Mouse (Mus musculus) kidney, embryonic 14.5 days (tissue): Measurements from ENCODE around the gene A330070K13Rik. TPM values are rescaled to one million over a fixed set of nuclear protein-coding genes. Genes with fewer than 3 reads are reported as not detected.

Experiments used
- ATAC-seq: fragments of 200-750 bp; cut with Nextera tagmentation; 2 replicates; pipeline ENCODE4 v1.8.0; 2017; ENCODE audit warnings: moderate number of reproducible peaks, mild to moderate bottlenecking, moderate TSS enrichment, moderate library complexity; ENCODE audit not compliant: low FRiP score, low TSS enrichment
- H3K27ac ChIP-seq: fragments of 300-500 bp; sonication (generic); 2 replicates; pipeline ENCODE4 v1.5.1; 2014; ENCODE audit warnings: low read depth, mild to moderate bottlenecking, low read length, moderate library complexity, mixed read lengths
- H3K27me3 ChIP-seq: fragments of 300-500 bp; sonication (generic); 2 replicates; pipeline ENCODE4 v1.6.1; 2014; ENCODE audit warnings: mild to moderate bottlenecking, low read length; ENCODE audit not compliant: control insufficient read depth, insufficient read depth
- H3K36me3 ChIP-seq: fragments of 300-500 bp; sonication (generic); 2 replicates; pipeline ENCODE4 v1.6.1; 2014; ENCODE audit warnings: low read length, mixed read lengths; ENCODE audit not compliant: control insufficient read depth, insufficient read depth
- H3K4me1 ChIP-seq: fragments of 300-500 bp; sonication (generic); 2 replicates; pipeline ENCODE4 v1.6.1; 2014; ENCODE audit warnings: low read length, mixed read lengths; ENCODE audit not compliant: control insufficient read depth, insufficient read depth
- H3K4me2 ChIP-seq: fragments of 300-500 bp; sonication (generic); replicated peaks from 2 replicates; pipeline ENCODE4 v1.6.1; 2014; ENCODE audit warnings: low read depth, mild to moderate bottlenecking, low read length
- H3K4me3 ChIP-seq: fragments of 300-500 bp; sonication (generic); 2 replicates; pipeline ENCODE4 v1.5.1; 2014; ENCODE audit warnings: mild to moderate bottlenecking, low read length
- H3K9ac ChIP-seq: fragments of 300-500 bp; sonication (generic); 2 replicates; pipeline ENCODE4 v1.6.1; 2014; ENCODE audit warnings: low read depth, mild to moderate bottlenecking, low read length, moderate library complexity
- H3K9me3 ChIP-seq: fragments of 300-500 bp; sonication (generic); 2 replicates; pipeline ENCODE4 v1.6.1; 2016; ENCODE audit warnings: low read length; ENCODE audit not compliant: control insufficient read depth
- WGBS: fragments of 180-500 bp; shearing (Covaris S2); extraction: QIAGEN DNeasy Blood & Tissue Kit; methylation state at CpG from one replicate; pipeline ENCODE4 v1.1.7; 2014; 5-methylcytosine and 5-hydroxymethylcytosine counted together
- polyA plus RNA-seq: library from polyadenylated mRNA; unstranded; fragments of >200 nt; fragmentation: Nextera tagmentation; extraction: Ambion mirVana; gene quantifications from 2 replicates; pipeline ENCODE4 v1.2.1, GENCODE M21; 2014

Gene A330070K13Rik
- polyA plus RNA-seq, 1 experiment from 2014 or later = not detected

GRCm38 (mm10) chr5:130340656-130341055, 43.8 kb downstream of the A330070K13Rik start:
- H3K36me3 ChIP-seq = peaks cover 26% of the 10 kb centered on the region
- ATAC-seq = no peak
- no peak overlapping the region for H3K4me3 ChIP-seq

GRCm38 (mm10) chr5:130335462-130335861, 49.0 kb downstream of the A330070K13Rik start:
- Histone ChIP-seq H3K27ac (no peak overlapping the region), H3K4me1 (no peaks in the 10 kb centered on the region), H3K4me3 (no peak overlapping the region), H3K4me2 (no peak overlapping the region), H3K36me3 (peaks cover 18% of the 10 kb centered on the region), H3K9ac (no peak overlapping the region), H3K27me3 (no peaks in the 10 kb centered on the region), H3K9me3 (no peaks in the 10 kb centered on the region; the same call in 1 of the 2 replicates)
- WGBS = 97% methylated on average over 4 of the region's 4 CpGs
- ATAC-seq = no peak

More at GRCm38 (mm10) chr5:130340656-130341055, 43.8 kb downstream of the A330070K13Rik start:
- Histone ChIP-seq H3K9ac (no peak overlapping the region), H3K4me1 (no peaks in the 10 kb centered on the region), H3K9me3 (no peaks in the 10 kb centered on the region), H3K4me2 (no peak overlapping the region), H3K27me3 (no peaks in the 10 kb centered on the region), H3K27ac (no peak overlapping the region)
- 90% methylated on average over 15 of the region's 15 CpGs for WGBS

GRCm38 (mm10) chr5:130333971-130334370, 50.5 kb downstream of the A330070K13Rik start:
- no peak overlapping the region for H3K9ac ChIP-seq
- 91% methylated on average over 11 of the region's 11 CpGs for WGBS
- H3K36me3 ChIP-seq = peaks cover 17% of the 10 kb centered on the region
- no peaks in the 10 kb centered on the region; the same call in 1 of the 2 replicates for H3K9me3 ChIP-seq
- no peak overlapping the region for H3K4me2 ChIP-seq
- ATAC-seq = no peak
- H3K4me3 ChIP-seq = no peak overlapping the region
- no peaks in the 10 kb centered on the region for H3K27me3 ChIP-seq
- no peak overlapping the region for H3K27ac ChIP-seq
- H3K4me1 ChIP-seq = no peaks in the 10 kb centered on the region; the same call in 1 of the 2 replicates

- Histone ChIP-seq H3K27ac (no peak overlapping the region), H3K4me2 (no peak overlapping the region), H3K27me3 (no peaks in the 10 kb centered on the region), H3K36me3 (peaks cover 17% of the 10 kb centered on the region), H3K4me3 (no peak overlapping the region), H3K9me3 (no peaks in the 10 kb centered on the region; the same call in 1 of the 2 replicates), H3K9ac (no peak overlapping the region), H3K4me1 (peaks cover 4% of the 10 kb centered on the region; the same call in 1 of the 2 replicates)
- no peak for ATAC-seq
- WGBS = 92% methylated on average over 7 of the region's 7 CpGs
Observed at GRCm38 (mm10) chr5:130333566-130333965, 50.9 kb downstream of the A330070K13Rik start.

- no peak for ATAC-seq
- H3K4me3 ChIP-seq = no peak overlapping the region
- H3K27me3 ChIP-seq = no peaks in the 10 kb centered on the region
- H3K4me1 ChIP-seq = peaks cover 8% of the 10 kb centered on the region
- no peaks in the 10 kb centered on the region; the same call in 1 of the 2 replicates for H3K9me3 ChIP-seq
- H3K9ac ChIP-seq = no peak overlapping the region
- peaks cover 13% of the 10 kb centered on the region for H3K36me3 ChIP-seq
- 74% methylated on average over 4 of the region's 4 CpGs for WGBS
- no peak overlapping the region for H3K4me2 ChIP-seq
- H3K27ac ChIP-seq = no peak overlapping the region
Observed at GRCm38 (mm10) chr5:130331206-130331605, 53.2 kb downstream of the A330070K13Rik start.

GRCm38 (mm10) chr5:130330801-130331200, 53.6 kb downstream of the A330070K13Rik start:
- no peak overlapping the region for H3K9ac ChIP-seq
- no peak overlapping the region for H3K27ac ChIP-seq
- peaks cover 8% of the 10 kb centered on the region for H3K4me1 ChIP-seq
- peaks cover 15% of the 10 kb centered on the region for H3K36me3 ChIP-seq
- no peak for ATAC-seq
- WGBS = 88% methylated on average over 4 of the region's 4 CpGs
- no peak overlapping the region for H3K4me3 ChIP-seq
- H3K9me3 ChIP-seq = no peaks in the 10 kb centered on the region; the same call in 1 of the 2 replicates
- H3K27me3 ChIP-seq = no peaks in the 10 kb centered on the region
- H3K4me2 ChIP-seq = no peak overlapping the region

- no peaks in the 10 kb centered on the region for H3K27me3 ChIP-seq
- no peaks in the 10 kb centered on the region for H3K9me3 ChIP-seq
- no peak overlapping the region for H3K9ac ChIP-seq
- H3K4me2 ChIP-seq = no peak overlapping the region
- H3K27ac ChIP-seq = no peak overlapping the region
- H3K4me3 ChIP-seq = no peak overlapping the region
- H3K36me3 ChIP-seq = peaks cover 12% of the 10 kb centered on the region; the same call in 1 of the 2 replicates
- H3K4me1 ChIP-seq = peaks cover 8% of the 10 kb centered on the region
- ATAC-seq = no peak
- 68% methylated on average over 2 of the region's 2 CpGs for WGBS
Observed at GRCm38 (mm10) chr5:130329889-130330288, 54.5 kb downstream of the A330070K13Rik start.

Other genes with a start within 250 kb of the A330070K13Rik start
- 2.2 and 4.3 TPM in 2 replicates for gene Kctd7, start 239.8 kb downstream of the A330070K13Rik start, polyA plus RNA-seq
- gene Rabgef1, start 212.8 kb downstream of the A330070K13Rik start, polyA plus RNA-seq = 21.0 and 26.7 TPM in 2 replicates
- 42.2 and 45.9 TPM in 2 replicates for gene Tmem248, start 167.6 kb downstream of the A330070K13Rik start, polyA plus RNA-seq
- gene Sbds, start 129.1 kb downstream of the A330070K13Rik start, polyA plus RNA-seq = 55.4 and 77.5 TPM in 2 replicates
- 18.3 and 30.2 TPM in 2 replicates for gene Tyw1, start 129.0 kb downstream of the A330070K13Rik start, polyA plus RNA-seq
- gene Caln1, start 15.2 kb downstream of the A330070K13Rik start, polyA plus RNA-seq = 0.27 and 0.57 TPM in 2 replicates